In genomic region chr1:170700496-170701027, GRCm38 (mm10) we compare ENCODE assay signal across 16 mouse cellular contexts.
"Had no signal": no experiment of that assay in that cellular context is flagged by ENCODE, and none has a peak within 500 bp of the region (broad histone marks: within the 10 kb centered on the region; RNA-seq: fewer than 3 reads in every experiment).

No protein-coding gene starts in this region.

- H3K27me3 ChIP-seq: kidney, embryonic 15.5 days; liver, embryonic 13.5 days; lung, embryonic 15.5 days; midbrain, embryonic 13.5 days; neural tube, embryonic 12.5 days; stomach, embryonic 15.5 days had no signal

- H3K4me1 ChIP-seq: liver, embryonic 13.5 days; midbrain, embryonic 13.5 days had no signal

- H3K36me3 ChIP-seq: kidney, embryonic 15.5 days; liver, embryonic 13.5 days; lung, embryonic 15.5 days; midbrain, embryonic 13.5 days; neural tube, embryonic 12.5 days; stomach, embryonic 15.5 days had no signal

- H3K4me3 ChIP-seq: kidney, embryonic 15.5 days; liver, embryonic 13.5 days; lung, embryonic 15.5 days; midbrain, embryonic 13.5 days; neural tube, embryonic 12.5 days; stomach, embryonic 15.5 days had no signal

- H3K9ac ChIP-seq: kidney, embryonic 15.5 days; liver, embryonic 13.5 days; liver, postnatal 0 days; lung, embryonic 15.5 days; midbrain, embryonic 13.5 days; neural tube, embryonic 12.5 days; stomach, embryonic 15.5 days had no signal

- H3K9me3 ChIP-seq: kidney, embryonic 15.5 days; liver, embryonic 13.5 days; lung, embryonic 15.5 days; midbrain, embryonic 13.5 days; neural tube, embryonic 12.5 days; stomach, embryonic 15.5 days had no signal

- H3K4me2 ChIP-seq: kidney, embryonic 15.5 days; liver, embryonic 13.5 days; lung, embryonic 15.5 days; midbrain, embryonic 13.5 days; neural tube, embryonic 12.5 days; stomach, embryonic 15.5 days had no signal

- ATAC-seq: liver, postnatal 0 days; midbrain, embryonic 13.5 days had no signal

- H3K27ac ChIP-seq: kidney, embryonic 15.5 days; liver, embryonic 13.5 days; lung, embryonic 15.5 days; macrophage; midbrain, embryonic 13.5 days; neural tube, embryonic 12.5 days; stomach, embryonic 15.5 days had no signal

- DNase-seq: kidney, adult 2 months; kidney, postnatal 14 days; layer of hippocampus, adult 9-11 months; layer of hippocampus, postnatal 36 days; liver; liver, embryonic 13.5 days; liver, postnatal 0 days; lung, postnatal 14 days; right cerebral cortex, postnatal 14 days; thymus, postnatal 36 days had no signal
